Mouse (Mus musculus) spleen, adult 2 months (tissue): Measurements from ENCODE around the gene Gga2.

ENCODE experiments used
- CTCF ChIP-seq: fragments of 200-500 bp; IDR thresholded peaks from 2 replicates; pipeline ENCODE4 v1.5.1; 2011; ENCODE audit warnings: mild to moderate bottlenecking, inconsistent platforms; ENCODE audit not compliant: insufficient read depth, insufficient read length, insufficient replicate concordance; ENCODE audit errors: extremely low read depth
- POLR2A ChIP-seq: fragments of 200-500 bp; IDR thresholded peaks from 2 replicates; pipeline ENCODE4 v1.6.1; 2011; ENCODE audit warnings: low read depth, low read length, inconsistent platforms

- no peak for TF ChIP-seq POLR2A
- TF ChIP-seq CTCF, result no peak
Observed at GRCm38 (mm10) chr7:121961913-121962570, 59.0 kb downstream of the Gga2 start.
